Mouse (Mus musculus) liver, postnatal 0 days (tissue): ENCODE measurements around the gene Pfkp.

Source experiments
- CTCF ChIP-seq: sonication (generic); IDR thresholded peaks from 2 replicates; pipeline ENCODE4 v1.5.1; 2016; ENCODE audit warnings: antibody characterized with exemption, low read depth
- EP300 ChIP-seq: IDR thresholded peaks from 2 replicates; pipeline ENCODE4 v1.6.1; 2016; ENCODE audit warnings: antibody characterized with exemption, low read depth, mild to moderate bottlenecking

DNA sequence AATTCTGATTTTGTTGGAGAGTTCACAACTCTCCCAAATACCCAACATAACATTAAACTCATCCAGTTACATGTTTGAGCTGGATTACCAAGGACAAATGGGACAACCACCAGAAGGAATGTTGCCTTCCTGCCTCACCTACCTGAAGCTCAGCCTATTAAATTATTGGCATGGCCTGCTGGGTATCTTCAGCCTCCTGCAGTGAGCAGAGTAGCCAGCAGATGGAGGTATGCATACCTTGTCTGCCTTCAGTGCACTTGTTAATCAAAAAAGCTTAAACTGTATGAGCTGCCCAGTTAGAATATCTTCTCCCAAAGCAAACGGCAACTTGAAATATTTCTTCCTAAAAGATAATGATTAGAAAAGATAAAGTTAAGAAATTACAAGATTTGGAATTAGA lies 115.9 kb downstream of the Pfkp start:
- peak; percentile 59 for TF ChIP-seq CTCF
- TF ChIP-seq EP300, result no peak
